Mouse (Mus musculus) heart, embryonic 14.5 days (tissue): ENCODE measurements at regions not wholly inside any gene's neighbourhood (a gene's known extent, or its start where the extent isn't known, plus 50 kb on each side); places are given as distances from the start of the nearest gene placed in this dataset.

ENCODE experiments used
- ATAC-seq: fragments of 200-750 bp; cut with Nextera tagmentation; 2 replicates; pipeline ENCODE4 v1.8.0; 2017; ENCODE audit warnings: low read depth, moderate TSS enrichment; ENCODE audit not compliant: insufficient number of reproducible peaks, insufficient read depth, low FRiP score
- H3K27ac ChIP-seq, 2 experiments: fragments of 200-500 bp in 1 of 2; fragments of 300-500 bp in 1 of 2; sonication (generic) in 1 of 2; replicated peaks in 1 of 2; 2 replicates each; pipeline ENCODE4 v1.5.1; 2012 to 2014; ENCODE audit warnings: low read depth in 2 of 2, low read length in 2 of 2, control low read depth in 1 of 2, mild to moderate bottlenecking in 1 of 2, mixed read lengths in 1 of 2; ENCODE audit not compliant: control insufficient read depth in 1 of 2, insufficient read depth in 1 of 2
- H3K27me3 ChIP-seq: fragments of 300-500 bp; sonication (generic); 2 replicates; pipeline ENCODE4 v1.6.1; 2014; ENCODE audit warnings: mild to moderate bottlenecking, low read length, control low read depth; ENCODE audit not compliant: control insufficient read depth, insufficient read depth
- H3K36me3 ChIP-seq: fragments of 300-500 bp; sonication (generic); 2 replicates; pipeline ENCODE4 v1.6.1; 2014; ENCODE audit warnings: mild to moderate bottlenecking, control low read depth, low read length, mixed read lengths; ENCODE audit not compliant: control insufficient read depth, insufficient read depth
- H3K4me1 ChIP-seq, 2 experiments: fragments of 200-500 bp in 1 of 2; fragments of 300-500 bp in 1 of 2; sonication (generic) in 1 of 2; 2 replicates each; pipeline ENCODE4 v1.6.1; 2012 to 2014; ENCODE audit warnings: low read length in 2 of 2, control low read depth in 1 of 2, mixed read lengths in 1 of 2; ENCODE audit not compliant: control insufficient read depth in 2 of 2, insufficient read depth in 2 of 2
- H3K4me2 ChIP-seq: fragments of 300-500 bp; sonication (generic); 2 replicates; pipeline ENCODE4 v1.6.1; 2014; ENCODE audit warnings: mild to moderate bottlenecking, low read length
- H3K4me3 ChIP-seq, 2 experiments: fragments of 200-500 bp in 1 of 2; fragments of 300-500 bp in 1 of 2; sonication (generic) in 1 of 2; 2 replicates each; pipeline ENCODE4 v1.5.1; 2012 to 2014; ENCODE audit warnings: low read length in 2 of 2, mild to moderate bottlenecking in 2 of 2, control low read depth in 1 of 2, low read depth in 1 of 2, moderate library complexity in 1 of 2; ENCODE audit not compliant: control insufficient read depth in 1 of 2, insufficient read depth in 1 of 2
- H3K9ac ChIP-seq: fragments of 300-500 bp; sonication (generic); 2 replicates; pipeline ENCODE4 v1.6.1; 2014; ENCODE audit warnings: mild to moderate bottlenecking, low read length
- H3K9me3 ChIP-seq: fragments of 300-500 bp; sonication (generic); 2 replicates; pipeline ENCODE4 v1.6.1; 2016; ENCODE audit warnings: low read length, control low read depth; ENCODE audit not compliant: control insufficient read depth
- WGBS: fragments of 180-500 bp; shearing (Covaris S2); extraction: QIAGEN DNeasy Blood & Tissue Kit; methylation state at CpG from one replicate; pipeline ENCODE4 v1.1.7; 2014; 5-methylcytosine and 5-hydroxymethylcytosine counted together

- H3K9ac ChIP-seq: no peak overlapping the region
- H3K27ac ChIP-seq: no peak overlapping the region
- H3K4me1 ChIP-seq: no peaks in the 10 kb centered on the region
- H3K27me3 ChIP-seq: no peaks in the 10 kb centered on the region
- ATAC-seq: no peak
- H3K36me3 ChIP-seq: no peaks in the 10 kb centered on the region
- peaks cover 3% of the 10 kb centered on the region; the same call in 1 of the 2 replicates for H3K9me3 ChIP-seq
- 35% methylated on average over 5 of the region's 5 CpGs for WGBS
- H3K4me2 ChIP-seq: no peak overlapping the region
- H3K4me3 ChIP-seq: no peak overlapping the region
These were observed 128.2 kb downstream of the Dhx35 start for GRCm38 (mm10) chr2:158922766-158923165.

GRCm38 (mm10) chr2:158929507-158929906 lies 134.9 kb downstream of the Dhx35 start:
- no peak overlapping the region for H3K27ac ChIP-seq
- no peak overlapping the region for H3K4me2 ChIP-seq
- no peaks in the 10 kb centered on the region for H3K4me1 ChIP-seq
- no peaks in the 10 kb centered on the region for H3K9me3 ChIP-seq
- H3K27me3 ChIP-seq: no peaks in the 10 kb centered on the region
- no peak for ATAC-seq
- H3K9ac ChIP-seq: no peak overlapping the region
- no peaks in the 10 kb centered on the region for H3K36me3 ChIP-seq
- H3K4me3 ChIP-seq: no peak overlapping the region
- 71% methylated on average over 9 of the region's 9 CpGs for WGBS

- H3K9me3 ChIP-seq: no peaks in the 10 kb centered on the region
- H3K27ac ChIP-seq: no peak overlapping the region
- ATAC-seq: no peak
- WGBS: 68% methylated on average over 2 of the region's 2 CpGs
- no peak overlapping the region for H3K4me3 ChIP-seq
- no peaks in the 10 kb centered on the region for H3K27me3 ChIP-seq
- no peaks in the 10 kb centered on the region for H3K36me3 ChIP-seq
- no peak overlapping the region for H3K9ac ChIP-seq
- no peak overlapping the region for H3K4me2 ChIP-seq
- H3K4me1 ChIP-seq: no peaks in the 10 kb centered on the region
These were observed 143.4 kb downstream of the Dhx35 start for GRCm38 (mm10) chr2:158937948-158938565.

- Histone ChIP-seq H3K4me2 (no peak overlapping the region), H3K27me3 (no peaks in the 10 kb centered on the region), H3K36me3 (no peaks in the 10 kb centered on the region), H3K4me1 (no peaks in the 10 kb centered on the region), H3K9ac (no peak overlapping the region), H3K9me3 (no peaks in the 10 kb centered on the region), H3K4me3 (no peak overlapping the region), H3K27ac (no peak overlapping the region)
- WGBS: 44% methylated on average over 6 of the region's 6 CpGs
- no peak for ATAC-seq
These were observed 154.8 kb downstream of the Dhx35 start for GRCm38 (mm10) chr2:158949418-158949817.

GRCm38 (mm10) chr2:158951061-158951460 lies 156.5 kb downstream of the Dhx35 start:
- 24% methylated on average over 3 of the region's 3 CpGs for WGBS
- H3K27me3 ChIP-seq: no peaks in the 10 kb centered on the region
- no peak overlapping the region for H3K4me3 ChIP-seq
- H3K4me2 ChIP-seq: no peak overlapping the region
- no peak overlapping the region for H3K9ac ChIP-seq
- H3K36me3 ChIP-seq: no peaks in the 10 kb centered on the region
- no peaks in the 10 kb centered on the region for H3K4me1 ChIP-seq
- no peak overlapping the region for H3K27ac ChIP-seq
- ATAC-seq: no peak
- H3K9me3 ChIP-seq: no peaks in the 10 kb centered on the region

- no peak overlapping the region for H3K4me3 ChIP-seq
- no peak overlapping the region for H3K4me2 ChIP-seq
- no peak overlapping the region for H3K9ac ChIP-seq
- ATAC-seq: no peak
- no peaks in the 10 kb centered on the region for H3K36me3 ChIP-seq
- no peaks in the 10 kb centered on the region for H3K9me3 ChIP-seq
- no peak overlapping the region for H3K27ac ChIP-seq
- WGBS: 82% methylated on average over 11 of the region's 11 CpGs
- H3K4me1 ChIP-seq: no peaks in the 10 kb centered on the region
- H3K27me3 ChIP-seq: no peaks in the 10 kb centered on the region
These were observed 162.3 kb downstream of the Dhx35 start for GRCm38 (mm10) chr2:158956888-158957287.

GRCm38 (mm10) chr2:158965003-158965665 lies 170.5 kb downstream of the Dhx35 start:
- Histone ChIP-seq H3K4me1 (no peaks in the 10 kb centered on the region), H3K4me2 (no peak overlapping the region), H3K4me3 (no peak overlapping the region), H3K27ac (no peak overlapping the region), H3K9me3 (no peaks in the 10 kb centered on the region), H3K36me3 (no peaks in the 10 kb centered on the region), H3K9ac (no peak overlapping the region), H3K27me3 (no peaks in the 10 kb centered on the region)
- 55% methylated on average over 6 of the region's 6 CpGs for WGBS
- ATAC-seq: no peak

GRCm38 (mm10) chr2:158972178-158972577 lies 177.6 kb downstream of the Dhx35 start:
- H3K4me3 ChIP-seq: no peak overlapping the region
- H3K4me1 ChIP-seq: no peaks in the 10 kb centered on the region
- no peak overlapping the region for H3K4me2 ChIP-seq
- H3K27ac ChIP-seq: no peak overlapping the region
- H3K9me3 ChIP-seq: no peaks in the 10 kb centered on the region
- no peak overlapping the region for H3K9ac ChIP-seq
- whole genome bisulfite sequencing: 60% methylated on average over 2 of the region's 2 CpGs
- H3K36me3 ChIP-seq: no peaks in the 10 kb centered on the region
- no peaks in the 10 kb centered on the region for H3K27me3 ChIP-seq
- ATAC-seq: no peak
